Mouse (Mus musculus) spleen, adult 12 weeks (tissue): ENCODE results near the gene Pdgfd.

ENCODE experiments used
- DNase-seq: peaks from one replicate; pipeline ENCODE4 v3.0.0; 2022; ENCODE audit warnings: low spot score

Pdgfd gene

DNA sequence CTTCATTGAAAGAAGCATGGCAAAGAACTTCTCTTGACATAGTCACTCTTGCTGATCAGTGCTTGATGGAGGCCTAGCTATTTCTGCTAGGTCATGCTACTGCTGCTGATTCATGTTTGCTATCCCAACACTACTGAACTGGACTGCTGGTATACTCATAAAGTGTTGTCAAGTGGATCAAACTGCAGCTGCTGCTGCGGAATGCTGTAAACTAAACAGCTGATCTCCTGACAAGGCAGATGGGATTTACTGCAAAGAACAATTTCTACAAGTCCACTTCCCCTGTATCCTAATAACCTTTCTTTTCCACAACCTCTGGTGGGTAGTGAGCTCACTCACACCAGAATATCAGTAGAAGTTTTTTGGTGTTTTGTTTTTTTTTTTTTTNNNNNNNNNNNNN lies 148.7 kb downstream of the Pdgfd start:
- DNase-seq, result no peak

DNA sequence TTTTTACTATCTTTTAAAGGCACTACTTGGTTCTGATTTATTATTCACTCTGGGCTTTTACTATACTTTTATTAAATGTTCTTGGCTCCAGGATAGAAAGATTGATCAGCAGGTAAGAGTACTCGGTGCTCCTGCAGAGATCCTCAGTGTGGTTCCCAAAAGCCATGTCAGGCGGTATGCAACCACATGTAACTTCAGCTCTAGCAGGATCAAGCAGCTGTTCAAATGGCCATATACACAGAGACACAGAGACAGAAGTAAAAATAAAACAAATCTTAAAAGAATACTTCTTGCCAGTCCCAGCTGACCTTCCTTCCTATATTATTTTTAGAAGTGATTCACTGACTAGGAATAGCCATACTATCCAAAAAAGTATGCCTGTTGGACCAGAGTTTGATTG lies 157.0 kb downstream of the Pdgfd start:
- DNase-seq, result no peak

DNA sequence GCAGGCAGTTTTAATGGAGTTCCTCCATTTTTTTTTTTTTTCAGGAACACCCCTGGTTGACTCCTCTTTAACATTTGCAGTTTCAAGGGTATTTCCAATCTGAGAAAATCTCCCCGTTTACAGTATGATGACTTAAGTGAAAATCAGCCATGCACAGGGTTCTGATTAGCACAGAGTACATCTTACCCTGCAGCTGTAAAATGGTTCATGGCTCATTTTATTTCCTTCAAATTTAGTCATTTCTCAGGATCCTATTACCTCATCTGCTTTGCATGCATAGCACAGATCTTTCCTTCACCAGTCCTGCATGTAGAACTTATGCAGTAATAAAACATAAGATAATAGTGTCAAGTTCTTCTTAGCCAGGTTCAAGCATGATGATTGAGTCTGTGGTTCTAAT lies 165.1 kb downstream of the Pdgfd start:
- no peak for DNase-seq

GRCm38 (mm10) chr9:6336236-6336635 lies 167.9 kb downstream of the Pdgfd start:
- no peak for DNase-seq

DNA sequence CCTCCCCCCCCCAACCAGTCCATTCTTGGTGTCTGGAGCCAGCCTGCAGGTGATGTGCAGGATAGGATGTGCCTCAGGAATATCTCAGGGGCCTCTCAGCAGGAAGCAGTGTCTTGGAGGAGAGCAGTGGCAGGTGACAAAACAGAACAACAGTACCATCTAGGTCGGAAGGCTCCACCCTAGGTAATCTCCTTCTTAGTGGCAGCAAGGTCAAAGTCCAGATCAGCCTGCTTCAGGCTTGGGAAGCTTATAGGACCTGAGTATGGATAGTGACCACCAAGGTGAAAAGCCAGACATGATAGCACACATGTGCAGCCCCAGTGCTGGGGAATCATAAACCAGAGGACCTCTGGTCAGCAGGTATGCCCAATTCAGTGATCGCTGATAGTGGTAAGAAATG lies 169.5 kb downstream of the Pdgfd start:
- DNase-seq, result no peak

DNA sequence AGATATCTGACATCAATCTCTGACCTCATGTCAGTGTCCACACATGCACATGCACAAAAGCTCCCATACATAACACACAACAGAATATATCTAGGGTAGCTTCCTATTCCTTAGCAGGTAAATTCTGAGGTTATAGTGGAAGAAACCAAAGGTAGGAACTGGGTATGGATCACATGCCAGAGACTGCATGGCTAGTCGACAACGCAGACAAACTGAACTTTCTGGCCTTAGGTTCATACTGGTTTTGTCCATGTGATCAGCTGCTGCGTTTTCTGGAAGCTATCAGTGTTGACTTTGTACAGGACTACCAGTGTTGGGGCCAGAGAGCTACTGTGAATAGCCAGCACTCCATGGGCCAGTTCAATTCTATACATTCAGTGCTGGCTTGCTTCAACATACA lies 170.0 kb downstream of the Pdgfd start:
- DNase-seq, result no peak

DNA sequence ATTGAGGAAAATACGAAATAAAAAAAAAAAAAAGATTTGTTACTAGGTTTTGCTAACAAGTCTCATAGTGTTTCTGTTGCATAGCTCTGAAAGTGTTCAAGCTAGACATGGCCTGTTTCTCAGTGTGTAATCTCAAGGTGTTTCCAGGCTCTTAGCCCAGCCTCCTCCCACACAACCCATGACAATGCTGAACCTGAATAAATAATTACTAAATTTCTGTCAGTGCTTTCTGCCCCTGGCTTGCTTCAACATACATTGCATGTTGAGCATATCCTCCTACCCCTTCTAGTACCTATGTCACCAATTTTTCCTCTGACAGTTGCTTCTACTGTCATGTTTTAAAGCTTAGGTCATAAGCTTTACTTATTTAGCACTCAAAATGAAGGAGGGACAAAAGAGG lies 171.0 kb downstream of the Pdgfd start:
- DNase-seq, result no peak

- DNase-seq, result no peak
Observed at GRCm38 (mm10) chr9:6340750-6341149, 172.4 kb downstream of the Pdgfd start.

- DNase-seq, result no peak
Observed at GRCm38 (mm10) chr9:6342854-6343253, 174.5 kb downstream of the Pdgfd start.

DNA sequence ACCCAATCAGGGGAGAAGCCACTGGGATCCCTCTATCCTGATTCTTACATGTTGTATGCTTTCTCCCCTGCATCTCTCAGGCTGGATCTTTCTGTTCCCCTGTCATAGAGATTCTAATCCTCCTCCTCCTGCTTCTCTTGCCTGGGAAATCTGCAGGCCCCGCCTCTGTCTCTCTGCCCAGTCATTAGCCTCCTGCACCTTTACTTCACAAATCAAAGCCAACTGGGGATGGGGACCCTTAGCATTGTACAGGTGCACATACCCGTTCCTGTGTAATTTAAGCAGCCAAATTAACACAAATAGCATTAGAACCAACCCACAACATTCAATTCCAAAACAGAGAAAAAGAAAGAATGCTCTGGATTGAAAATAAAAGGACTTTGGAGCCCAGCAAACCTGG lies 176.1 kb downstream of the Pdgfd start:
- no peak for DNase-seq

DNA sequence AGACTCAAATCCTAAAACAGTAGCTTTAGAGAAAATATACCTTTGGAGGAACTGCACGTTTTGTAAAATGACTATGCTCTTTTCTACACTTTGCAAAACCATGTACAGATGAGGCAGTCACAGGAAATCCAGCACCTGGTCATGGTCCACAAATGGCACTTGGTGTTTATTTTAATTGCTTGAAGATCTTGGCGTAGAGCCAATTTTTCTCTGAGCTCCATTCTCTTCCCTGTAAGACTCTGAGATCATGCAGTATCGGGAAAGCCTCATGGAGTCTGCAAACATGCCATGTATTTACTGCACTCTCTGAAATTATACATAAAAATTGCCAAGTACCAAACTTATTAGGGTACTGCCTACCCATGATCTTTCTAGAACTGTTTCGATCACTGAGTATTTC lies 176.5 kb downstream of the Pdgfd start:
- DNase-seq, result no peak

DNA sequence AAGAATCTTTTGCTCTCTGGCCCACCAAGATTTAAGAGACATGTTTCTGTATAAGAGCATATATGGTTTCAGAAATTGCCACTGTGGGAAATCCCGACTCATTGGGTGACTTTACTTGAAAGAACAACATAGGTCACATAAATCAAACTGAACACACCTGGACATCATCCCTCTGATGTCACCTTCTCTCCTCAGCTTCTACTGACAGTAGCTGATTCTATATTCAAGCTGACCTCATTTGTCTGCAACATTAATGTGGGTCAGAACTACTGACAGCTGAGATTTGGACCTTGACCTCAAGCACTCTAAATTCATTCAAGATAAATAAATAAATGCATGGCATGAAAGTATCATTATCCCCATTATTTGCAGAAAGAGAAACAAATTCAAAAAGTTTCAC lies 177.0 kb downstream of the Pdgfd start:
- no peak for DNase-seq

DNA sequence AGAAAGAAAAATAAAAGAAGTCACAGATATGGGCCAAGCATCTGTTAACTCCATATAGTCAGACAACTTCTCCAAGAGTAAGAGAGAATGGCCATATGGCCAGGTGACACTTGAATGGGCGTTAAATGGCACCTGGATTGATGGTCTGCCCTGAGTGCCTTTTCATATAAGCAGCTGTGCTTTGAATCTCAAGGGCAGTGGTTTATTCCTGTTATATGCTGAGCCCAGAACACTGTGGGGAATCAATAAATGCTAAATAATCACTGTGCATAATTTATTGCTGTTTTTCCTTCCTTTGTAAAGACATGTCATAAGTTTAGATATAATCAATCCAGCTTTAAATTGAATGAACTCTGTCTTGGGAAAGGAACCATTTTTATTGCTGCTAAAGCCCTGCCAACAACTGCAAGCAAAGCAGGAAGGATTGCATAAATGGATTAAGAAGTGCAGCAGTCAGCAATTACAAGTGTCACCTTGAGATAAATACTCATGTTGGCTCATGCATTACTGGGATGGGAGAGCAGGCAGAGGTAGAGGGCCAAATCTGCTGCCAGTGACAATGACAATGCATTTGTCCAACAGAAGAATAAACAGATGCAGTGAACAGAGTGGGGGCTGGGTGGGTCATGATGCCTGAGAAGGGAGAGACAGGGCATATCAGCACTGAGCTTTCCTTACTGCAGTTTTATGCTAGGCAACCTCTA lies 185.0 kb downstream of the Pdgfd start:
- DNase-seq, result no peak

DNA sequence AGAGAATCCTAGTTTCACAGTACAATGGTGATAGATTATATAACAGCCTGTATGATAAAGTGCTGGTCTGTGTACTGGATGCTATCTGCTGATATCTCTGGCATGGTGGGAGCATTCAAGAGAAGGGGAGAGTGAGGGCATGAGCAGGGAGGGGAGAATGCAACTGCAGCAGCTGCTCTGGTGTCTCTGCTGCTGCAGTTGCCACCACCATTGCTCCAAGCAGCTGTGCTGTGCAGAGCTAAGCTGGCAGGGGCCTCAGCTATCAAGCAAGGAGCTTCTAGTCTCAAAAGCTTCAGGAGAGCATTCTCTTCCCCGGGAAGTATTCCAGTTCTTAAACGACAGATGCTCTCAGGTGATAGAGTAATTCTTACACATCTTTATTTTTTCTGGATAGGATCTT lies 192.4 kb downstream of the Pdgfd start:
- no peak for DNase-seq

DNA sequence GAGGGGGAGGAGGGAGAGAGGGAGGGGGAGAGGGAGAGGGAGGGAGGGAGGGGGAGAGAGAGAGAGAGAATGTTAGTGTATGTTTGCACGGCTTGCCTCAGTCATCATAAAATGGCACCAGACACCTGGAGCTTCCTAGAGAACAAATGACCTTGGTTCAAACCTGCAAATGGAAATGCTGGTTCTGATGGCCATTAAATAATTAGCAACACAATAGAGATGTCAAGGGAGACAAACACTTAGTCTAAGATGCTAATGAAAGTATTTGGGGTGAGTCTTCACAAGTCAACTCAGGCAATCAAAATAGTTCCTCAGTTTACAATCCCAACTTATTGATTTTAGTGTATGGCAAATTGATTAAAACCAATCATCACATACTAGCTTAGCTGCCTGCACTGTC lies 198.2 kb downstream of the Pdgfd start:
- DNase-seq, result no peak

- no peak for DNase-seq
Observed at GRCm38 (mm10) chr9:6401764-6402163, 233.4 kb downstream of the Pdgfd start.

- DNase-seq, result no peak
Observed at GRCm38 (mm10) chr9:6406535-6406934, 238.2 kb downstream of the Pdgfd start.

- no peak for DNase-seq
Observed at GRCm38 (mm10) chr9:6407972-6408371, 239.6 kb downstream of the Pdgfd start.

DNA sequence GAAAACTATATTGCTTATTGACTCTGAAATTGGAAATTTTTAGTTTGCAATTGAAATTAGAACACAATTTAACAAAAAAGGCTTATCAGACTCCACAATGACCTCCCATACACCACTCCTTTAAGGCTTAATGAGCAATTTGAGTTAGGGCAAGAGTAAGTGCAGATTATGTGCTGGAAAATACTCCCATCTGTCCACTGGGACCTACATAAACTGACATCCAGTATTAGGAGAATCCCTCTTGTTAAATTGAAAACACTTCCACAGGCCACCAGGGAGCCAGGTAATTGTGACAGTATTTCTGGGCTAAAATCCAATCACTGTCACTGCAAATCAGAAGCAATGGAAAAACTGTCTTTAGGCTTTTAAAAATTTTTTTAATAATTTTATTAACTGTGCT lies 256.2 kb downstream of the Pdgfd start:
- DNase-seq, result no peak
